Mouse (Mus musculus): ENCODE data around the gene Fpgs. TPM values are rescaled to one million over a fixed set of nuclear protein-coding genes. Genes with fewer than 3 reads are reported as not detected.
A peak's percentile ranks its signal among the peaks of the same experiment; 100 is the strongest.

The Fpgs gene
- polyA plus RNA-seq, 1 experiment from 2014 or later = 31.1 TPM

DNA sequence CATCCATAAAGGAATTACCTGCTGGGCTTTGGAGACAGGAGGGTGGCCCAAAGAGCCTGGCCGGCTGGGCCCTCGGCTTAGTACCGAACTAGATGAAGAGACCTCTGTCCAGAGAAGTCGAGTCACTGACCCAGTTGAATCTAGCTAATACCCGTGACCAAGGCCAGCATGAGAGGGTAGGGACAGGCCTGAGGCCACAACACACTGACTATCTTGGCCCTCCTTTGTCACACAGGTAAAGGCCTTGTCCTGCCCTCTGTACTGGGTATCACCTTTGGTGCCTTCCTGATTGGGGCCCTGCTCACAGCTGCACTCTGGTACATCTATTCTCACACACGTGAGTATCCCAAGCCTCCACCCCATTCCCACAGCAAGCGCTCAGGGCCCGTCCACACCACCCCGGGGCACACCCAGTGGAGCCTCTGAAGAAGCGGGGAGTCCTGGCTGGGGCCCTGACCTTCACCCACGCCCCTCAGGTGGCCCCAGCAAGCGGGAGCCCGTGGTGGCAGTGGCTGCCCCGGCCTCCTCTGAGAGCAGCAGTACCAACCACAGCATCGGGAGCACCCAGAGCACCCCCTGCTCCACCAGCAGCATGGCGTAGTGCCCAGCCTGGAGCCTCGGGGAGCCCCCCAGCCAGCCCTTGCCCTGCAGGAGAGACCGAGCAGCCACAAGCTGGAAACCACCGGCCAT is 22.8 kb downstream of the Fpgs start:
- Histone ChIP-seq H3K4me2 (replicated peaks) (no peak overlapping the region), H3K9me3 (no peaks in the 10 kb centered on the region), H3K36me3 (peaks cover 40% of the 10 kb centered on the region), H3K4me1 (peaks cover 19% of the 10 kb centered on the region), H3K27me3 (no peaks in the 10 kb centered on the region), H3K27ac (0 out of 2 replicates have a peak overlapping the region, but pooled peaks have one; percentile 55), H3K4me3 (no peak overlapping the region), H3K9ac (no peak overlapping the region)
- 85% methylated on average over 19 of the region's 19 CpGs for WGBS
- no peak for ATAC-seq (ENCODE audit: insufficient number of reproducible peaks, insufficient read depth, low FRiP score, low TSS enrichment)

DNA sequence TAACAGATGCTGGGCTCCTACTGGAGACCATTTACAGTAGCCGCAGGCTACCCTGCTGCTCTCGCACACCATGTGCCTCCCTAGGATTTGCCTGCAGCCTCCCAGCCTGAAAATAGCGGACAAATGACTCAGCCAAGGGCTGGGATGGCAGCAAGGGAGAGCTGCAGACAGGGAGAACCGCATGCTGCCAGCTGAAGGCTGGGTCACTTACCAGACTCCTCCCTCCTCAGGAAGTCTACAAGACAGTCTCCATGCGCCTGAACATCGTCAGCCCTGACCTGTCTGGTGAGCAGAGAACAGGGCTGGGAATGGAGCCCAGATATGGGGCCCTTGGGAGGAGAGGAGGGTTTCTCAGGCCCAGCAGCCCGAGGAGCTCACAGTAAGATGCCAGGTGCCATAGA is 23.9 kb downstream of the Fpgs start:
- Histone ChIP-seq H3K27ac (peak overlapping the region; percentile 55; the same call in 1 of the 2 replicates), H3K9ac (no peak overlapping the region), H3K4me3 (no peak overlapping the region), H3K27me3 (no peaks in the 10 kb centered on the region), H3K36me3 (peaks cover 29% of the 10 kb centered on the region), H3K4me1 (peaks cover 19% of the 10 kb centered on the region), H3K4me2 (replicated peaks) (no peak overlapping the region), H3K9me3 (no peaks in the 10 kb centered on the region)
- no peak for ATAC-seq (ENCODE audit: insufficient number of reproducible peaks, insufficient read depth, low FRiP score, low TSS enrichment)
- WGBS = 50% methylated on average over 7 of the region's 7 CpGs

DNA sequence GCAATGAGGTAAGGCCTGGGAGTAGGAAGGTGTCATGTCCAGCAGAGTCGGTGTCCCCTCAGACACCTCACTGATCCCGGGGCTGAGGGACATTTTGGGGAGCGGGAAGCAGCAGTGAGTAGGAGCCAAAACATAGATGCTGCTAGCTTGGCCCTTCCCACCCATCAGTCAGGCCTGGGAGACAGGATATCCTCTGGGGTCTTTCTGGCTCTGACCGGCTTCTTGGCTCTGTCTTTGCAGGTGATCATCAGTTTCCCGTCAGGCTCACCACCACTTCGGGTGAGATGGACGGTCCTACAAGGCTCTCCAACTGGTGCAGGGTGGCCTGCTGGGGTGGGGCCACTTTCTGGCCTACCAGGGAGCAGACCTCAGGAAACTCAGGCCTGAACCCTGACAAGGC is 26.3 kb downstream of the Fpgs start:
- Histone ChIP-seq H3K36me3 (peaks cover 5% of the 10 kb centered on the region), H3K4me2 (replicated peaks) (no peak overlapping the region), H3K27ac (no peak overlapping the region), H3K4me3 (no peak overlapping the region), H3K9ac (no peak overlapping the region), H3K4me1 (peaks cover 19% of the 10 kb centered on the region), H3K27me3 (no peaks in the 10 kb centered on the region), H3K9me3 (no peaks in the 10 kb centered on the region)
- no peak for ATAC-seq (ENCODE audit: insufficient number of reproducible peaks, insufficient read depth, low FRiP score, low TSS enrichment)
- WGBS = 92% methylated on average over 7 of the region's 7 CpGs

DNA sequence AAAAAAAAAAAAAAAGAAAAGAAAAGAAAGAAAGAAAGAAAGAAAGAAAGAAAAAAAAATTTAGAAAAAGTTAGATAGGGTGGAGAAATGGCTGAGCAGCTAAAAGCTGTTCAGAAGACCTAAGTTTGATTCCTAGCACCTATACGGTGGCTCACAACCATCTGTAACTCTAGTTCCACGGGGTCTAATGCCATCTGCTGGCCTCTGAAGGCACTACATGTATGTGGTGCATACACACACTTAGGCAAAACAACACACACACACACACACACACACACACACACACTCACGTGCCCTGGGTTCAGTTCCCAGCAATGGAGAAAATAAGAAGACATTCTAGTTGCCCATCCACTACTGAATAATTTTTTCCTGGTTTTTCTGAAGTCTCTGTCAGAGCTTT is 27.1 kb downstream of the Fpgs start:
- Histone ChIP-seq H3K9me3 (no peaks in the 10 kb centered on the region), H3K27me3 (no peaks in the 10 kb centered on the region), H3K9ac (no peak overlapping the region), H3K4me2 (replicated peaks) (no peak overlapping the region), H3K4me3 (no peak overlapping the region), H3K36me3 (no peaks in the 10 kb centered on the region), H3K4me1 (peaks cover 16% of the 10 kb centered on the region), H3K27ac (no peak overlapping the region)
- ATAC-seq (ENCODE audit: insufficient number of reproducible peaks, insufficient read depth, low FRiP score, low TSS enrichment) = no peak
- WGBS = 87% methylated on average over 3 of the region's 3 CpGs

DNA sequence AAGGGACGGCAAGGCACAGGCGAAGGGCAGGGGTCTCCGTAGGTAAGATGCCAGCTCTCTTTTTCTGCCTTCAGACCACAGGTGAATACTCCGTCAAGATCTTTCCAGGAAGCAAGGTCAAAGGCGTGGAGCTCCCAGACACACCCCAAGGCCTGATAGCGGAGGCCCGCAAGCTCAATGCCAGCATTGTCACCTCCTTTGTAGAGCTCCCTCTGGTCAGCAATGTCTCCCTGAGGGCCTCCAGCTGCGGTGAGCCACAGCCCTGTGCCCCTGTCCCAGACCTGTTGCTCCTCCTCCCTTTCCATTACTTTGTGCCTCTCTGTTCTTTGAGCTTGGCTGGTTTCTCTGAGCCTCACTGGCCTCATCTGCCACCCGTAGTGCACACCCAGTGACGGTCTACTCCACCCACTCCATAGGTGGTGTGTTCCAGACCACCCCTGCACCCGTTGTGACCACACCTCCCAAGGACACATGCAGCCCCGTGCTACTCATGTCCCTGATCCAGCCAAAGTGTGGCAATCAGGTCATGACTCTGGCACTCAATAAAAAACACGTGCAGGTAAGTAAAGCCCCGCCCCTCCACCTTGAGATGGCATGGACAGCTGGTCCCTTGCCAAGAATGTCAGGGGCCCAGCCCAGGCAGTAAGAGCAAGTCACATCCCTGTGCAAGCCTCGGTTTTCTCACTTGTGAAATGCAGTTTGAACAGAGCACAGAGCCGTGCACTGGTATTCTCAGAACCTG is 30.6 kb downstream of the Fpgs start:
- H3K4me1 ChIP-seq = no peaks in the 10 kb centered on the region
- H3K4me3 ChIP-seq = no peak overlapping the region
- no peaks in the 10 kb centered on the region for H3K36me3 ChIP-seq
- no peaks in the 10 kb centered on the region for H3K27me3 ChIP-seq
- no peak overlapping the region for H3K27ac ChIP-seq
- no peak overlapping the region for H3K9ac ChIP-seq
- no peaks in the 10 kb centered on the region for H3K9me3 ChIP-seq
- no peak for ATAC-seq (ENCODE audit: insufficient number of reproducible peaks, insufficient read depth, low FRiP score, low TSS enrichment)
- no peak overlapping the region for H3K4me2 ChIP-seq (replicated peaks)
- 79% methylated on average over 16 of the region's 16 CpGs for WGBS

DNA sequence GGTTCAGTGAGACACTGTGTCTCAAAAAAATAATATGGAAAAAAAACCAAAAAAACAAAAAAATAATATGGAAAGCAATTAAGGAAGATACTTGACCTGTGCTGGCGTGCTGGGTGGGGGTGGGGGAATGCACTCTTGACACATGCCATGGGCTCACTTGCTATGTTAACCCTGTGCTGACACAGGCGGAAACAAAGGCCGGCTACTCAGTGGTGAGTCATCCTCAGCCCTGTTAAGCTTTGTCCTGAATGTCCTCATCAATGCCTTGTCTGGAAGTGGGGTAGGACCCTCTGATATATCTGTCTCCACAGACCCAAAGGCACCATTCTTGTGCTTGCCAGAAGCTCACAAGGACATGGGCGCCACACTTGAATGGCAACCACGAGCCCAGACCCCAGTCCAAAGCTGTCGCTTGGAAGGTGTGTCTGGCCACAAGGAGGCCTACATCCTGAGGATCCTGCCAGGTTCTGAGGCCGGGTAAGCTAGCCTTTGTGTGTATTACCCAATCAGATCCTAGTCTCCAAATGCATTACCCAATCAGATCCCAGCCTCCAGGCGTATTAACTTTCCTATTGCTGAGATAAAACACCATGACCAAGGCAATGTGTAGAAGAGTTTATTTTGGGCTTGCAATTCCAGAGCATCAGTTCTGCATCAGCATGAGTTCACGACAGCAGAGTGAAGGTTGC is 31.9 kb downstream of the Fpgs start:
- H3K27me3 ChIP-seq = no peaks in the 10 kb centered on the region
- no peak overlapping the region for H3K27ac ChIP-seq
- no peak for ATAC-seq (ENCODE audit: insufficient number of reproducible peaks, insufficient read depth, low FRiP score, low TSS enrichment)
- no peak overlapping the region for H3K9ac ChIP-seq
- H3K9me3 ChIP-seq = no peaks in the 10 kb centered on the region
- H3K4me1 ChIP-seq = no peaks in the 10 kb centered on the region
- no peak overlapping the region for H3K4me3 ChIP-seq
- H3K36me3 ChIP-seq = no peaks in the 10 kb centered on the region
- no peak overlapping the region for H3K4me2 ChIP-seq (replicated peaks)
- 71% methylated on average over 9 of the region's 9 CpGs for WGBS

DNA sequence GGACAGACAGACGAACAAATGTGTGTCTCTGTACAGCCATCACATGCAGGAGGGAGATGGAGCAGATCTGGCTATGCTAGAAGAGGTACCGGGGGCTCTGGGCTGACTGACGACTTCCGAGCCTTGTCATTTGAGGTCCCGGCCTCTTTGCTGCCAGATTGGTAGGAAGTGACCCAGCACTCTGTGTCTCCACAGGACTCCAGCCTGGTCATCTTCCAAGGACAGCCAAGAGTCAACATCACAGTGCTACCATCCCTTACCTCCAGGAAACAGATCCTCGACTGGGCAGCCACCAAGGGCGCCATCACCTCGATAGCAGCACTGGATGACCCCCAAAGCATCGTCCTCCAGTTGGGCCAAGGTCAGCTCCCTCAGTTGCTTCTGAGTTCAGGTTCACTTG is 32.8 kb downstream of the Fpgs start:
- Histone ChIP-seq H3K27ac (no peak overlapping the region), H3K4me1 (no peaks in the 10 kb centered on the region), H3K36me3 (no peaks in the 10 kb centered on the region), H3K9ac (no peak overlapping the region), H3K27me3 (no peaks in the 10 kb centered on the region), H3K9me3 (no peaks in the 10 kb centered on the region), H3K4me3 (no peak overlapping the region), H3K4me2 (replicated peaks) (no peak overlapping the region)
- WGBS = 86% methylated on average over 9 of the region's 9 CpGs
- ATAC-seq (ENCODE audit: insufficient number of reproducible peaks, insufficient read depth, low FRiP score, low TSS enrichment) = no peak

DNA sequence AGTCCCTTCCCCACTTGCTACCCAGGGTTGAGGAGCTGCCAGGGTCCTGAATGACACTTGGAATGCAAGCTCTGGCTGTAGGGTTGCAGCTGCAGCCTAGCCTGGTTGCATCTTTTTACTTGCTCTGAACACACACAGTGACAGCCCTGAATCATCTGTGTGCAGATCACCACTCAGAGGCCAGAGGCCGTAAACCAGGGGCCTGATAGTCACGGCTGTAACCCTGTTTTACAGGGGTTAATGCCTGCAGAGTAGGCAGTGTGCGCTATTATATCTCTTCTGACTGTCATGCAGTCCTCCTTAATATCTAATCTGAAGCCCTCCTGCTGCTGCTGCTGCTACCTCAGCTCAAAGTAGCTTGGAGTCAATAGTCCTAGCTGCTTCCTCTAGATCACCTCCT is 34.1 kb downstream of the Fpgs start:
- ATAC-seq (ENCODE audit: insufficient number of reproducible peaks, insufficient read depth, low FRiP score, low TSS enrichment) = no peak
- Histone ChIP-seq H3K9me3 (no peaks in the 10 kb centered on the region), H3K27ac (no peak overlapping the region), H3K4me3 (no peak overlapping the region), H3K36me3 (no peaks in the 10 kb centered on the region), H3K27me3 (no peaks in the 10 kb centered on the region), H3K4me2 (replicated peaks) (no peak overlapping the region), H3K9ac (no peak overlapping the region), H3K4me1 (no peaks in the 10 kb centered on the region)
- WGBS = 85% methylated on average over 3 of the region's 3 CpGs

DNA sequence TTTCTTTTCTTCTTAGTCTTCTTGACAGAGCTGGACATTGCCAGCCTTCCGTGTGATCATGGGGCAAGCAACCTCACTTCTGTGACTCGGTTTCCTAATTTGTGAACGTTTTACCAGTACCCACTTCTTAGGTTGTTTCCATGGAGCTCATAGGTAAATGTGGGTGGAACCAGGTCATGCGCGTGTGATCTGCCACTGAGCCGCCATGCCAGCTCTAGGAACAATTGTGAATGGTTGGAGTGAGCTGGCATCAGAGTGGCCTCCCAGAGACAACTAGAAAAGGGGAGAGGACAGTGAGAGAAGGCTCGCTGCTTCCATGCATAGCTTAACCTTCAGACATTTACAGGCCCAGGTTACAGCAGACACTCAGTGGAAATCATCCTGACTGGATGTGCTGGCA is 35.8 kb downstream of the Fpgs start:
- no peaks in the 10 kb centered on the region for H3K27me3 ChIP-seq
- no peak overlapping the region for H3K9ac ChIP-seq
- H3K9me3 ChIP-seq = no peaks in the 10 kb centered on the region
- H3K36me3 ChIP-seq = no peaks in the 10 kb centered on the region
- no peak for ATAC-seq (ENCODE audit: insufficient number of reproducible peaks, insufficient read depth, low FRiP score, low TSS enrichment)
- no peak overlapping the region for H3K4me2 ChIP-seq (replicated peaks)
- WGBS = 86% methylated on average over 7 of the region's 7 CpGs
- no peak overlapping the region for H3K27ac ChIP-seq
- no peak overlapping the region for H3K4me3 ChIP-seq
- H3K4me1 ChIP-seq = no peaks in the 10 kb centered on the region

DNA sequence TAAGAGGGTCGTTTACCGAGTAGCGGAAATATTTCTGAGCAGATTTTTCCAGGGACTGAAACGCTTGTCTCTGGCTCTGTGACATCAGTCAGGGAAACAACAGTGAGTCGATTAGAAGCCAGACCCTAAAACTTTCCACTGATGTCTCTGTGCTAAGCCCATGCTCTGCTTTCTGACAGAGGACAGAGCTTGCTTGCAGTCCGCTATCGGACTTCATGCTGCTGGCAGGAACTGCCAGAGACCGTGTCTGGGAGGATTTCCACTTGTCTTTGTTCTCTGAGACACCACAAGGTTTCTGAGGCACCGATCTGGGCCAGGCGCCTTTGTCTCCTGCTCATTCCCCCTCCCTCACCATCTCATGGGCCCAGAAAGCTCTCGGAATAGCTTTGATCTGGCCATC is 36.2 kb downstream of the Fpgs start:
- Histone ChIP-seq H3K4me2 (replicated peaks) (no peak overlapping the region), H3K36me3 (no peaks in the 10 kb centered on the region), H3K27ac (no peak overlapping the region), H3K9me3 (no peaks in the 10 kb centered on the region), H3K9ac (no peak overlapping the region), H3K4me3 (no peak overlapping the region), H3K4me1 (no peaks in the 10 kb centered on the region), H3K27me3 (no peaks in the 10 kb centered on the region)
- no peak for ATAC-seq (ENCODE audit: insufficient number of reproducible peaks, insufficient read depth, low FRiP score, low TSS enrichment)
- 59% methylated on average over 11 of the region's 11 CpGs for WGBS

DNA sequence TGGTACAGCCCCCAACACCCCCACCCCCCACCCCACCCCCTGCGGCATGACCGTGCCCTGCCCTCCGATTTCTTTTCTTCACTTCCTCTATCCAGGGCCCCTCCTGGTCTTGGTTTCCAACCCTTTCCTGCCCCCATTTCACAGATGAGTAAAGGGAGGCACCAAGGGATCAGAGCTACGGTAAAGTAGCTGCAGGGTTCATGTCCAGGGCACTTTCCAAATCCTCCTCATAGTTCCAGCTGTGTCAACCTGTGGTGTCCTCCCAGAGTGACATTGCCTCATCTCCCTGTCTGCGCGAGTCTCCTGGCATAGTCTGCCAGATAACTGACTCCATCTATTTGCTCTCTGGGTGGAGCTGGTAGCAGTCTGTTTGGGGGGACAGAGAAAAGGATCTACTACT is 38.1 kb downstream of the Fpgs start:
- Histone ChIP-seq H3K4me3 (no peak overlapping the region), H3K4me2 (replicated peaks) (no peak overlapping the region), H3K36me3 (no peaks in the 10 kb centered on the region), H3K27me3 (no peaks in the 10 kb centered on the region), H3K4me1 (peaks cover 3% of the 10 kb centered on the region; the same call in 1 of the 2 replicates), H3K9me3 (no peaks in the 10 kb centered on the region), H3K9ac (no peak overlapping the region), H3K27ac (no peak overlapping the region)
- no peak for ATAC-seq (ENCODE audit: insufficient number of reproducible peaks, insufficient read depth, low FRiP score, low TSS enrichment)
- 87% methylated on average over 6 of the region's 6 CpGs for WGBS

DNA sequence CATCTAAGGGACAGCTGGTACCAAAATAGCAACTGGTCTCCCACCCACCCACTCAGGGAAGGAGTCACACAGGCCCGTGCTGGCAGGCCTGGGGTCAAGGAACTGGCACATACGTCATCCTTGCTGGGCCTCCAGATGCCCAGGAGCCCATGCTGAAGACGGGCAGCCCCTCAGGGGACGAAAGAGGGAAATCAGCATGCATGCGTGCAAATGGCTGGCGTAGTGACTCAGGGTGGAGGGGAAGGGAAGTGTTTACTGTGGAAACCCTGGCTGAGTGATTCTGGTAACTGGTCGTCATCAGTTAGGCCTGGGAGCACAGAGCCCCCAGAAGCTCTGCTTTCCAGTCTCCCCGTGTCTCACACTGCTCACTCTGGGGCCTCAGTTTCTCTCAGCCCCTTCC is 38.6 kb downstream of the Fpgs start:
- no peak for ATAC-seq (ENCODE audit: insufficient number of reproducible peaks, insufficient read depth, low FRiP score, low TSS enrichment)
- H3K9me3 ChIP-seq = no peaks in the 10 kb centered on the region
- H3K27ac ChIP-seq = no peak overlapping the region
- H3K4me1 ChIP-seq = peaks cover 3% of the 10 kb centered on the region; the same call in 1 of the 2 replicates
- H3K4me3 ChIP-seq = no peak overlapping the region
- H3K4me2 ChIP-seq (replicated peaks) = no peak overlapping the region
- no peaks in the 10 kb centered on the region for H3K27me3 ChIP-seq
- H3K9ac ChIP-seq = no peak overlapping the region
- WGBS = 70% methylated on average over 8 of the region's 8 CpGs
- H3K36me3 ChIP-seq = no peaks in the 10 kb centered on the region

Data from embryonic facial prominence, embryonic 12.5 days (tissue).